Comparison of ENCODE assay signal across 7 mouse cellular contexts in the genomic region with DNA sequence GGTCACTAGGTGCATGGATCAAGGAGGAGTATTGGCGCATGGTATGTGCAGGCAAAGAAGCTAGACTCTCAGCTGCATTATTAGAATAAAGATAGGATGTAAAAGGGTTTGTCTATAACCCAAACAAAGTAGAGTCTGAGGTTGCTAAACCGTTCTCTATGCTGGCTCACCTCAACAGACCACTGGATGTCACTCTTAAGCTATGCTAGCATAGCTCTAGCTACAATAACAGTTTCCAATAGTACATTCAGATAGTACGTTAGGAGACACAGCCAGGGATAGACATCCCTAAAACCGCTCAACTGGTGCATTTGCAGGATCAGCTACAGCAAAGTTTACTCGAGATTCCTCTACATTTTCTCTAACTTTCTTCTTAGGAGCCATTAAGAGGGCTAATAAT. TPM values are rescaled to one million over a fixed set of nuclear protein-coding genes. Genes with fewer than 3 reads are reported as not detected.
DNase-seq lines count a peak whose midpoint lies in the region; ATAC-seq lines count a peak whose summit lies in the region.

No protein-coding gene starts in this region.

- H3K9me3 ChIP-seq in heart, embryonic 11.5 days (replicated peaks; ENCODE audit: control insufficient read depth, low read length): no peaks in the 10 kb centered on the region

- H3K4me1 ChIP-seq in heart, embryonic 11.5 days (ENCODE audit: control insufficient read depth, insufficient read depth, low read length): no peaks in the 10 kb centered on the region

- H3K4me2 ChIP-seq in heart, embryonic 11.5 days: no peak overlapping the region

- no peak overlapping the region for H3K4me3 ChIP-seq in heart, embryonic 11.5 days (ENCODE audit: low read depth, low read length)

- no peak overlapping the region for H3K9ac ChIP-seq in heart, embryonic 11.5 days (ENCODE audit: low read depth, low read length)

- no peak for ATAC-seq in heart, embryonic 11.5 days (replicated peaks; ENCODE audit: insufficient number of reproducible peaks, low FRiP score, low TSS enrichment)
- ATAC-seq in erythroid progenitor cell, adult 5-6 weeks (replicated peaks; ENCODE audit: low FRiP score, poor library complexity, severe bottlenecking): no peak

- intact Hi-C loops in heart, postnatal 10 days (cut with DNase I): loop anchor here (2.0 kb wide), 2 partner anchors 527 to 569 kb away; no protein-coding TSS in a partner anchor

- no peak overlapping the region for H3K27ac ChIP-seq in heart, embryonic 11.5 days (ENCODE audit: low read depth, low read length)

- H3K27me3 ChIP-seq in heart, embryonic 11.5 days (ENCODE audit: control insufficient read depth, insufficient read depth, low read length): peaks cover 4% of the 10 kb centered on the region; the same call in 1 of the 2 replicates
- H3K27me3 ChIP-seq in splenic B cell, adult 2 months (ENCODE audit: control insufficient read depth, insufficient read depth, low read length, poor library complexity, severe bottlenecking): no peaks in the 10 kb centered on the region

- no peaks in the 10 kb centered on the region for H3K36me3 ChIP-seq in heart, embryonic 11.5 days (ENCODE audit: control insufficient read depth, insufficient read depth, low read length)
- H3K36me3 ChIP-seq in splenic B cell, adult 2 months (ENCODE audit: control insufficient read depth, insufficient read depth, low read length, poor library complexity, severe bottlenecking): no peaks in the 10 kb centered on the region

- peak; percentile 36 to 39 for DNase-seq in heart, postnatal 10 days
- DNase-seq in A20 (ENCODE audit: low read depth, low spot score) (peak; percentile 22), NIH3T3 (ENCODE audit: low read depth) (peak; percentile 80)
- DNase-seq in layer of hippocampus, adult 9-10 months (ENCODE audit: low spot score): peak; percentile 55
- peak; percentile 27 for DNase-seq in splenic B cell, adult 2 months (ENCODE audit: low read depth, low spot score)

- 37% methylated on average over 5 of the region's 5 CpGs for WGBS in heart, embryonic 11.5 days (ENCODE audit: insufficient replicate concordance)

RNA-seq across cellular contexts. Expression of a gene that starts 48.1 kb away (rescaled TPM):
- 1 to 10 TPM; 3.7 to 3.9 TPM for total RNA-seq in heart, postnatal 10 days (2021)
- polyA plus RNA-seq in heart, embryonic 11.5 days (2014; fragmentation: Nextera tagmentation; extraction: Ambion mirVana): 19.3 and 19.8 TPM in 2 replicates
- 42.5 and 54.5 TPM in 2 replicates for total RNA-seq in erythroid progenitor cell, adult 5-6 weeks (2015; ENCODE audit: low replicate concordance)
- 65.7 and 131 TPM in 2 replicates for total RNA-seq in erythroid progenitor cell, adult 5-6 weeks (2017; ENCODE audit: low replicate concordance)

Comparison
In these comparisons a context has a peak if more than half of its experiments do, and no peak if none do; other contexts are left out.
1. DNase-seq: peak in every context shown above with its lines; median percentile 80 in NIH3T3; 55 in layer of hippocampus, adult 9-10 months; 38 in heart, postnatal 10 days; 27 in splenic B cell, adult 2 months; 22 in A20.
2. RNA of a gene that starts 48.1 kb away (total RNA-seq): 42.5 to 131 TPM in erythroid progenitor cell, adult 5-6 weeks; 3.7 to 3.9 TPM in heart, postnatal 10 days; every median in the first group is over 4 times any median in the second.